Mouse (Mus musculus) stomach, embryonic 14.5 days (tissue): ENCODE measurements around the gene Prss48. TPM values are rescaled to one million over a fixed set of nuclear protein-coding genes. Genes with fewer than 3 reads are reported as not detected.
A peak's percentile ranks its signal among the peaks of the same experiment; 100 is the strongest.

Experiments used
- ATAC-seq: fragments of 200-750 bp; cut with Nextera tagmentation; 2 replicates; pipeline ENCODE4 v1.8.0; 2017; ENCODE audit warnings: low read depth, moderate TSS enrichment; ENCODE audit not compliant: insufficient number of reproducible peaks, insufficient read depth, low FRiP score
- H3K27ac ChIP-seq: fragments of 300-500 bp; sonication (generic); 2 replicates; pipeline ENCODE4 v1.5.1; 2014; ENCODE audit warnings: mild to moderate bottlenecking, low read length, moderate library complexity, mixed read lengths
- H3K27me3 ChIP-seq: fragments of 300-500 bp; sonication (generic); 2 replicates; pipeline ENCODE4 v1.6.1; 2014; ENCODE audit warnings: low read length, control low read depth, mixed read lengths; ENCODE audit not compliant: control insufficient read depth, insufficient read depth
- H3K36me3 ChIP-seq: fragments of 300-500 bp; sonication (generic); 2 replicates; pipeline ENCODE4 v1.6.1; 2014; ENCODE audit warnings: mild to moderate bottlenecking, control low read depth, low read length, moderate library complexity, mixed read lengths; ENCODE audit not compliant: control insufficient read depth, insufficient read depth
- H3K4me1 ChIP-seq: fragments of 300-500 bp; sonication (generic); 2 replicates; pipeline ENCODE4 v1.6.1; 2014; ENCODE audit warnings: low read length, control low read depth, mixed read lengths; ENCODE audit not compliant: control insufficient read depth, insufficient read depth
- H3K4me2 ChIP-seq: fragments of 300-500 bp; sonication (generic); replicated peaks from 2 replicates; pipeline ENCODE4 v1.6.1; 2014; ENCODE audit warnings: low read depth, low read length, control low read depth
- H3K4me3 ChIP-seq: fragments of 300-500 bp; sonication (generic); 2 replicates; pipeline ENCODE4 v1.5.1; 2014; ENCODE audit warnings: low read depth, low read length, control low read depth
- H3K9ac ChIP-seq: fragments of 300-500 bp; sonication (generic); replicated peaks from 2 replicates; pipeline ENCODE4 v1.6.1; 2014; ENCODE audit warnings: low read depth, mild to moderate bottlenecking, control low read depth, low read length, moderate library complexity, mixed read lengths
- H3K9me3 ChIP-seq: fragments of 300-500 bp; sonication (generic); 2 replicates; pipeline ENCODE4 v1.6.1; 2016; ENCODE audit warnings: low read depth, low read length, control low read depth; ENCODE audit not compliant: control insufficient read depth
- WGBS: fragments of 180-500 bp; shearing (Covaris S2); extraction: QIAGEN DNeasy Blood & Tissue Kit; methylation state at CpG from one replicate; pipeline ENCODE4 v1.1.7; 2014; 5-methylcytosine and 5-hydroxymethylcytosine counted together
- polyA plus RNA-seq: library from polyadenylated mRNA; unstranded; fragments of >200 nt; fragmentation: Nextera tagmentation; extraction: Ambion mirVana; gene quantifications from 2 replicates; pipeline ENCODE4 v1.2.1, GENCODE M21; 2014

Gene Prss48
- polyA plus RNA-seq = 0.36 and 0.55 TPM in 2 replicates

- Histone ChIP-seq H3K9ac (no peak within 1 kb of the TSS), H3K36me3 (no peaks in the 10 kb centered on the region), H3K4me3 (no peak within 1 kb of the TSS), H3K9me3 (no peaks in the 10 kb centered on the region), H3K27ac (no peak within 1 kb of the TSS), H3K4me1 (no peaks in the 10 kb centered on the region), H3K4me2 (no peak within 1 kb of the TSS), H3K27me3 (no peaks in the 10 kb centered on the region)
- WGBS = 76% methylated on average over 17 of the region's 17 CpGs
- ATAC-seq = no peak
Measured at GRCm38 (mm10) chr3:86002423-86002822, at the start of gene Prss48. Gene Prss48, minus strand, starts transcription at chr3:86002491.

GRCm38 (mm10) chr3:86049041-86049440 lies 46.8 kb upstream of the Prss48 start:
- peaks cover 5% of the 10 kb centered on the region; the same call in 1 of the 2 replicates for H3K4me1 ChIP-seq
- 87% methylated on average over 2 of the region's 2 CpGs for WGBS

GRCm38 (mm10) chr3:86047686-86048408 lies 45.6 kb upstream of the Prss48 start:
- Histone ChIP-seq H3K4me3 (no peak overlapping the region), H3K9ac (no peak overlapping the region), H3K4me1 (peaks cover 5% of the 10 kb centered on the region; the same call in 1 of the 2 replicates), H3K4me2 (no peak overlapping the region), H3K9me3 (peaks cover 6% of the 10 kb centered on the region; the same call in 1 of the 2 replicates), H3K27ac (no peak overlapping the region), H3K27me3 (no peaks in the 10 kb centered on the region), H3K36me3 (peaks cover 4% of the 10 kb centered on the region; the same call in 1 of the 2 replicates)
- WGBS = 95% methylated on average over 9 of the region's 9 CpGs
- no peak for ATAC-seq

More at GRCm38 (mm10) chr3:86049041-86049440, 46.8 kb upstream of the Prss48 start:
- ATAC-seq = no peak
- no peak overlapping the region for H3K4me3 ChIP-seq
- no peak overlapping the region for H3K9ac ChIP-seq
- peaks cover 3% of the 10 kb centered on the region; the same call in 1 of the 2 replicates for H3K9me3 ChIP-seq
- no peak overlapping the region for H3K4me2 ChIP-seq
- H3K27me3 ChIP-seq = no peaks in the 10 kb centered on the region
- H3K36me3 ChIP-seq = peaks cover 4% of the 10 kb centered on the region; the same call in 1 of the 2 replicates
- no peak overlapping the region for H3K27ac ChIP-seq

GRCm38 (mm10) chr3:86040286-86041201 lies 38.3 kb upstream of the Prss48 start:
- Histone ChIP-seq H3K36me3 (no peaks in the 10 kb centered on the region), H3K4me2 (peak overlapping the region; percentile 29; the same call in 1 of the 2 replicates), H3K9ac (no peak overlapping the region), H3K4me3 (no peak overlapping the region; the same call in 1 of the 2 replicates), H3K4me1 (peaks cover 25% of the 10 kb centered on the region), H3K27ac (peak overlapping the region; percentile 83), H3K9me3 (0 out of 2 replicates have a peak, but pooled peaks cover 3% of the 10 kb centered on the region), H3K27me3 (no peaks in the 10 kb centered on the region)
- ATAC-seq = peak; percentile 75; the same call in 1 of the 2 replicates
- 35% methylated on average over 14 of the region's 14 CpGs for WGBS

GRCm38 (mm10) chr3:86038648-86039047 lies 36.4 kb upstream of the Prss48 start:
- H3K27me3 ChIP-seq = no peaks in the 10 kb centered on the region
- 0 out of 2 replicates have a peak, but pooled peaks cover 3% of the 10 kb centered on the region for H3K9me3 ChIP-seq
- no peak overlapping the region for H3K4me3 ChIP-seq
- peaks cover 20% of the 10 kb centered on the region for H3K4me1 ChIP-seq
- H3K36me3 ChIP-seq = no peaks in the 10 kb centered on the region
- no peak overlapping the region for H3K9ac ChIP-seq
- ATAC-seq = no peak
- no peak overlapping the region for H3K4me2 ChIP-seq
- peak overlapping the region; percentile 57; the same call in 1 of the 2 replicates for H3K27ac ChIP-seq
- 26% methylated on average over 3 of the region's 3 CpGs for WGBS

- Histone ChIP-seq H3K4me2 (no peak overlapping the region), H3K36me3 (no peaks in the 10 kb centered on the region), H3K4me1 (peaks cover 20% of the 10 kb centered on the region), H3K27ac (peak overlapping the region; percentile 57; the same call in 1 of the 2 replicates), H3K27me3 (no peaks in the 10 kb centered on the region), H3K9ac (no peak overlapping the region), H3K9me3 (0 out of 2 replicates have a peak, but pooled peaks cover under 1% of the 10 kb centered on the region), H3K4me3 (no peak overlapping the region)
- WGBS = 72% methylated on average over 9 of the region's 9 CpGs
- no peak for ATAC-seq
Measured at GRCm38 (mm10) chr3:86037926-86038484, 35.7 kb upstream of the Prss48 start.

GRCm38 (mm10) chr3:86033455-86034090 lies 31.3 kb upstream of the Prss48 start:
- no peak overlapping the region for H3K4me3 ChIP-seq
- no peak overlapping the region for H3K9ac ChIP-seq
- H3K36me3 ChIP-seq = peaks cover 3% of the 10 kb centered on the region; the same call in 1 of the 2 replicates
- no peak for ATAC-seq
- peak overlapping the region; percentile 15; the same call in 1 of the 2 replicates for H3K27ac ChIP-seq
- H3K27me3 ChIP-seq = no peaks in the 10 kb centered on the region
- WGBS = 72% methylated on average over 9 of the region's 9 CpGs
- H3K4me1 ChIP-seq = peaks cover 3% of the 10 kb centered on the region; the same call in 1 of the 2 replicates
- no peaks in the 10 kb centered on the region for H3K9me3 ChIP-seq
- no peak overlapping the region for H3K4me2 ChIP-seq
